In genomic region chr7:29008714-29009113, GRCm38 (mm10) we compare ENCODE assay signal across 12 mouse cellular contexts. TPM values are rescaled to one million over a fixed set of nuclear protein-coding genes. Genes with fewer than 3 reads are reported as not detected.
A peak's percentile ranks its signal among the peaks of the same experiment; 100 is the strongest.
DNase-seq lines count a peak whose midpoint lies in the region.
"Had no signal": no experiment of that assay in that cellular context is flagged by ENCODE, and none has a peak within 500 bp of the region (broad histone marks: within the 10 kb centered on the region; RNA-seq: fewer than 3 reads in every experiment).

No protein-coding gene starts in this region.

- DNase-seq in spleen, adult 18-20 months = peak; percentile 58 to 64
- DNase-seq in spleen, postnatal 4 days (ENCODE audit: low spot score in 2 of 2) = no peak
- peak; percentile 72 for DNase-seq in ZHBTc4 (ENCODE audit: low read depth, low spot score)
- DNase-seq in lung, postnatal 36 days = peak; percentile 55
- DNase-seq in thymus, postnatal 14 days = peak; percentile 62
- DNase-seq in testis, postnatal 10 days (ENCODE audit: low spot score) = no peak
- DNase-seq in gastrocnemius, postnatal 25 days = no peak
- no peak for DNase-seq in frontal cortex, postnatal 14 days (ENCODE audit: low spot score in 2 of 2)
- DNase-seq: adrenal gland, postnatal 10 days; cerebellum, adult 9-11 months; kidney, adult 11 months; kidney, postnatal 4 days had no signal

RNA-seq across cellular contexts. Expression of gene Map4k1, which starts 26.9 kb away (rescaled TPM):
- under 1 TPM; 0.29 to 0.36 TPM for total RNA-seq in gastrocnemius, postnatal 25 days (2021)

RNA-seq across cellular contexts. Expression of gene Eif3k, which starts 27.1 kb away (rescaled TPM):
- 100 to 1,000 TPM; 116 to 137 TPM for total RNA-seq in gastrocnemius, postnatal 25 days (2021)

RNA-seq across cellular contexts. Expression of gene Actn4, which starts 46.6 kb away (rescaled TPM):
- total RNA-seq in gastrocnemius, postnatal 25 days (2021) = 10 to 100 TPM; 36.7 to 45.8 TPM

Comparison
In these comparisons a context has a peak if more than half of its experiments do, and no peak if none do; other contexts are left out.
1. DNase-seq: peak in spleen, adult 18-20 months (2 of 2), ZHBTc4 (single experiment), lung, postnatal 36 days (single experiment) and thymus, postnatal 14 days (single experiment); none in spleen, postnatal 4 days (0 of 2), testis, postnatal 10 days (single experiment), gastrocnemius, postnatal 25 days (single experiment) and frontal cortex, postnatal 14 days (0 of 2).